Mouse (Mus musculus) left cerebral cortex, adult 2 months (tissue): Measurements from ENCODE around the gene Polr2a. TPM values are rescaled to one million over a fixed set of nuclear protein-coding genes. Genes with fewer than 3 reads are reported as not detected.

ENCODE experiments used
- DNase-seq, 2 experiments: peaks; one replicate each; pipeline ENCODE4 v3.0.0; 2021 to 2022; ENCODE audit warnings: low spot score in 2 of 2, mixed read lengths in 1 of 2; ENCODE audit errors: extremely low spot score in 1 of 2
- H3K27ac ChIP-seq: fragments of 200-600 bp; 2 replicates; pipeline ENCODE4 v1.8.1; 2022
- H3K4me3 ChIP-seq: fragments of 200-600 bp; 2 replicates; pipeline ENCODE4 v1.8.1; 2022
- CTCF ChIP-seq: fragments of 200-600 bp; IDR thresholded peaks from 2 replicates; pipeline ENCODE4 v1.8.1; 2022; ENCODE audit warnings: antibody characterized with exemption, mild to moderate bottlenecking, moderate library complexity
- intact Hi-C: fragments of 180-260 bp; cut with DNase I; formaldehyde crosslinking; loops from one replicate; pipeline ENCODE4 v1.15.1; 2025
- total RNA-seq, 2 experiments: library from RNA; stranded (reverse); gene quantifications; 2 replicates each; pipeline ENCODE4 v1.2.3; 2021

Gene Polr2a
- total RNA-seq, 2 experiments from 2014 or later, result 55.1 to 56.6 TPM

DNA sequence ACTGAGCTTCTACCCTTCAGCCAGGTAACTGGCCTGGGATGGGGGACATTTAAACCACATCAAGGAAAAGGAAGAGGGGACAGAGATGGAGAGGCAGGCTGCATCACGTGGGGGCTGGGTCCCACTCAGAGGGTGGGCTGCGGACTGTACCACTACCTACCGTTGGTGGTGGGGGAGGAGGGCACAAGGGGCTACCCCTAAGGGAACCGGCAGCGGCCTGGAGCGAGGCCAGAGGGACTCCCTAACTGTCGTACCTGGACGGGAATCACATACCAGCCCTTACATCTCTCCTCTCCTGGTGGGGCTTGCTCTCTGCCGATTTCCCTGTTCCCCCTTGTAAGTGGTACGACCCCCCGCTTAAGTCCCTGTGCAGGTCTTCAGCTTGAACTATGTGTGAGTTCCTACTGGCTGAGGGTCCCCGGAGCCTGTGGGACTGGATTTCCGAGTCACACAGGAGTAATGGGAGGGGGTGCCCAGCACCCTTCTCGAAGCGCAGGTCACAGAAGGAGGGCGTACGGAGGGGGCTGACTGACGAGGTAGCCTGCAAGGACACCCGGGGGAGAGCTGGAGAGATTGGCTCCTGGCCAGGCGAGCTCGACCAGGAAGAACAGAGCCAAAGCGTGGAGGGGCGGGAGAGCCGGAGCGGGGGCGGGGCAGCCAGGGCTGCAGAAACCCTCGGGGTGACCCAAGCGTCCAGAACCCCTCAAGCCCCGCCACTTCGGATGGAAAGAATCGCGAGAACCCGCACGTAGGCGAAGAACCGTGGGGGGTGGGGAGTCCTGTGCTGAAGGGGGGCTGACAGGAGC is 42.2 kb upstream of the Polr2a start:
- H3K27ac ChIP-seq, result peak overlapping the region; percentile 41

DNA sequence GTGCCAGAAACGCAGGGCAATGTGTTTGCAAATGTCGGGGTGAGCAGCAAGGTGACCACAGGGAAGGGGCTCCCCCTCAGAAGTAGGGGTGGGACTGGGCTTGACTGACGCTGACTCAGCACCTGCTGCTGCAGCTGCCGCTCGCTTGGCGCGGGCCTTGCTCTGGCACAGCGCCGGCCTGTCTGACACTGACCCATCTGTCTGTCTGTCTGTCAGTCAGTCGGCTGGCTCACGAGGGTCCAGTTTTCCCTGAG is 41.6 kb upstream of the Polr2a start:
- no peak for DNase-seq
- peak overlapping the region; percentile 52 for H3K4me3 ChIP-seq
- TF ChIP-seq CTCF, result no peak
- H3K27ac ChIP-seq, result no peak overlapping the region; the same call in 1 of the 2 replicates
- intact Hi-C loops, result loop anchor here (5.0 kb wide), 1 partner anchor 77 kb away; the partner anchor contains the start of gene Tmem95

More for the DNA sequence above, 42.2 kb upstream of the Polr2a start:
- TF ChIP-seq CTCF, result no peak
- peak overlapping the region; percentile 52 for H3K4me3 ChIP-seq
- intact Hi-C loops, result loop anchor here (5.0 kb wide), 1 partner anchor 77 kb away; the partner anchor contains the start of gene Tmem95
- no peak for DNase-seq

DNA sequence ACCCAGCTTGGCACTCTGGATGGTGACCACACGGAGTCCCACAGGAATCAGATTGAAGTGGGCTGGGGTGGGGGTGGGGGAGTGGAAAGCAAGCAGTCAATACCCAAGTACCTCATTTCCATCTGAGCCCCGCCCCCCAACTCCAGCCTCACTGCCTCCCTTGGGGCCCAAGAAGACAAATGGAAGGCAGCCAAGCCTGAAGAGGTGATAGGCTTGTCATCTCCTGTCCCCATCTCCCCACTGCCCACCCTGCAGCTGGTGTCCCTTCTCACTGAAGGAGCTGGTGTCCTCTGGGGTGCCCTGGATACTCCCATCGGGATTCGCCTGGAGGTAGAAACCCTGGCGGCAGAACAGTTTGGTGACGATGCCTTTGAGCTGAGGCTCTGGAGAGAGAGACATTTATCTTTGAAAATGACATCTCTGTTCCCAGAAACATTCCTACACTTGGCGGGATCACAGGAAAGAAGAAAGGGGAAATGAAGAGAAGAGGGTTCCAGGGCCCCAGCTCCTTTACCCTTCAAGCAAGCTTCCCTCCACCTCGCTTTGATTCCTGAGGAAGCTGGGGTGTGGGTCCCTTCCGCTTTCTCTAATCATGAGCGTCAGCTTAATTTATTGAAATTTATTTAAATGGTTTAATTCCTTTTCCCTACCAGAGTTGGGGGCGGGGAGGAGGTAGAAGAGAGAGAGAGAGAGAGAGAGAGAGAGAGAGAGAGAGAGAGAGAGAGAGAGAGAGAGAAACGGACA is 41.1 kb upstream of the Polr2a start:
- Histone ChIP-seq H3K4me3 (no peak overlapping the region), H3K27ac (no peak overlapping the region)
- no peak for DNase-seq
- TF ChIP-seq CTCF, result no peak
- intact Hi-C loops, result loop anchor here (5.0 kb wide), 1 partner anchor 78 kb away; the partner anchor contains the start of gene Tmem95

DNA sequence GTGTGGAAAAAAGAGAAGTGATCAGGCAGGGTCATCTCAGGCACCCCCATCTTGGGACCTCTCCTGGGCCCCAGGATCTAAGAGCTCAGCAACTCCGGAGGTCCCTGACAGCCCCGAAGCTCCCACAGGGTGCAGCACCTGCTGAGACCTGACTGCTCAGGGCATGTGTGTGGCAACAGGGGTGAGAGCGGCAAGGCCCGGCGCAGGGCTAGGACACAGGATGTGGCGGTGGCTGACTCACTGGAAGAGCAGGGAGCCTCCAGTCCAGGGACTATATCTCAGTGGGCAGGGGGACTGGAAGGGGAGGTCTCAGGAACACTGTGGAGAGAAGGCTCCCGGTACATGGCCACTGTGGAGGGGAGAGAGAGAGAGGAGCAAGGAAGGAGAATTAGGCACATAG is 39.5 kb upstream of the Polr2a start:
- intact Hi-C loops, result no loop called here
- no peak for DNase-seq
- no peak overlapping the region for H3K27ac ChIP-seq
- H3K4me3 ChIP-seq, result no peak overlapping the region
- TF ChIP-seq CTCF, result no peak

DNA sequence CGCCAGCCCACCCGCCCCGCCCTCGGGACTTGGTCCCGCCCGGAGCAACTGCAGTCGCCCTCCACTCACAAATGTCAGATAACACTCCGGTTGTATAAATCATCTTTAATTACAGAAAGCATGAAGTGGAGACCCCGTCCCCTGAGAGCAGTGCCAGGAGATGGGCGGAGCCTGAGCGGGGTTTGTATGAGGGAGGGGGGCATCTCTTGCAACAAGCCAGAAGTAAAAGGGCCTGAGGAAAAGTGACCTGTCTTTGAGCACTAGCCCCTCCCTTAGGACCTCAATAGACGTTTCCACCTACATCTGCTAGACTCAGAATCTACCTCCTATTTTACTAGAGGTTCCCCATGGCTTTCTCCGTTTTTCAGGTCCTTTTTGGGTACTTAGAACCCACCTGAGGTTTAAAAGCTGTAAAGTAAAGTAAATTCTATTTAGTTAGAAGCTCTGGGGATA is 37.6 kb upstream of the Polr2a start:
- no peak for TF ChIP-seq CTCF
- no peak overlapping the region; the same call in 1 of the 2 replicates for H3K27ac ChIP-seq
- no peak for DNase-seq
- intact Hi-C loops, result no loop called here
- peak overlapping the region; percentile 46 for H3K4me3 ChIP-seq

DNA sequence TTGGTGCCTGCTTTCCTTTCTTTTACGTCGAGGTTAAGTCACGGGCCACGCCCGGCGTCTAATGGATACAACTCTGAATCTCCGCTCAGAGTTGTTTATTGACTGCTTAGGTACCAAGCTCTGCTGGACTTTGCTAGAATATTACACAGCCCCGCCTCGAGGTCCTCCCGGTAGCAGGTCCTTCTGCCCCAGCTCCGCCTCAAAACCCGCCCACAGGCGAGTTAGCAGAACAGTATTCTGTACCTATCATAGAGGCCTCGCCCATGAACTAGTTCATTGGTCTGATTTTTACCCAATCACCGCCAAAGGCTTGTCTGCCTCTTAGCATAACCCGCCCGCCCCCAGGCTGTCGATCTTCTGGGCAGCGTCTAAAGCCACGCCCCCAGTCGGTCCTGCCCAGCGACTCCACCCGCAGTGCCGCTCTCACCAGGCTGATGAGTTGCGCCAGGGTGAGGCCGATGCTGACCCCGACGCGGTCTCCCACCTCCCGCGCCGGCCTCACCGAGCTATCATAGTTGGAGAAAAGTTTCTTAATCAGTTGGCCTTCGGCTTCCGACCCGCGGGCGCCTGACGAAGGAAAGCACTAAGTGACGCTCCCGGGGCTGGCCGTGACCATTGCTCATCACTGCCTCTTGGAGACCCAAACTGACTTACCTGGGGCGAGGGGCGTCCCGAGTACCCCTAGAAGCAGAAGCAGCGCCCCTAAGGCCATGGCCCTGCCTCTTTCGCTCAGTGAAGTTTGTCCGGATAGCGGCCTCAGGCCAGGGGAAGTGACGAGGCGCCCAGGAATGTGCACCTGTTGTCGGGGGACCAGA is 36.9 kb upstream of the Polr2a start, which contains the start of gene Chrnb1:
Gene Chrnb1 (minus strand): TSS at position 776 of the 815 bp plus-strand sequence.
- DNase-seq, result peak; percentile 79 to 88
- intact Hi-C loops, result no loop called here
- Histone ChIP-seq H3K27ac (peak within 1 kb of the TSS; percentile 64), H3K4me3 (peak within 1 kb of the TSS; percentile 46)
- TF ChIP-seq CTCF, result no peak; the same call in 1 of the 2 replicates

DNA sequence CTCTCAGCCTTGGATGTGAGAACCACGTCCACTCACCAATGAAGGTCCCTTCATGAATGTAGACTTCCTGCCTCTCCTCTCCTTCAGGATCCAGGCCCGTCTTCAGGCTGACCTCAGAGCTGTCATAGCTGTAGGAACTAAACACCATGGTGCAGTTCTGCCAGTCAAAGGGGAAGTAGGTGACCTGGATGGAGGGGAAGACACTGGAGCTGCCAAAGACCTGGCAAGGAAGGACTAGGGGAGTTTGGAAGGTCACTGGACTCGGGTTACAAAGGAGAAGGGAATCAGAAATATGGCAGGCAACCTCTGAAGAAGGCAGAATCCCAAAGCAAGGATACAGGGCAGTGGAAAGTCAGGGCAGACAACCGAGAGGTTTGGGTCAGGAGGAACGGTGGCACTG is 35.0 kb upstream of the Polr2a start:
- no peak for DNase-seq

DNA sequence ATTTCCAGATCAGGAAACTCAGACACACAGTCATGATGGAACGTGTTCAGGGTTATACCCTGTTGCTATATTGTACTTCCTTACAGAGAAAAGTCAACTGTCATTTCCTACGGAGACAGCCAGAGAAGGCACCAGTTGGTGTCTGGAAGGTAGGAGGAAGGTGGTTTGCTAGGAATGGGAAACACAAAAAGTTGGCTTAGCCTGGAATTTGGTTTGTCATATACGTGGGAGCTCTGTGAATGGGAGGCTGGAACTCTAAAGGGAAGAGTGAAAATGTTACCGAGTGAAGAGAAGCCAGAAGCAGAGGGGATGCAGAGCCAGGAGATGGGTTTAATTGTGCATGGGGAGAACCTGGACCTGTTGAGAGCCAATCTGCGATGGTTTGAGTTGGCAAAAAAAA is 33.0 kb upstream of the Polr2a start:
- H3K4me3 ChIP-seq, result no peak overlapping the region
- no peak overlapping the region for H3K27ac ChIP-seq
- no peak for DNase-seq
- TF ChIP-seq CTCF, result no peak
- intact Hi-C loops, result no loop called here

More for the DNA sequence above, 35.0 kb upstream of the Polr2a start:
- Histone ChIP-seq H3K4me3 (no peak overlapping the region), H3K27ac (no peak overlapping the region)
- no peak for TF ChIP-seq CTCF
- intact Hi-C loops, result no loop called here

DNA sequence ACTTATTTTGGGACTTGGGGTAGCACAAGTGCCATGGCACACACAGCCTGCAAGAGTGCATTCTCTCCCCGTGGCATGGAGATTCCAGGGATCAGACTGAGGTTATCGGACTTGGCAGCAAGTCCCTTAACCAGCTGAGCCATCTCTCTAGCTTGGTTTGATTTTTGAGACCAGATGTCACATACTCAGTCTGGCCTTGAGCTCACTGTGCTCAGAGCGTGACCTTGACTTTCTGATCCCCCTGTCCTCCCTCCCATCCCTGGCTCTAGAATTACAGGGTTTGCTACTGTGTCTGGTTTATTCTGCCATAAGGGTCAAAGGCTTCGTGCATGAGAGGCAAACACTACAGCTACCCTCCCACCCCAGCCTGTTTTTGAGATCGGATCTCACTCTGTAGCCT is 31.0 kb upstream of the Polr2a start:
- Histone ChIP-seq H3K4me3 (no peak overlapping the region), H3K27ac (no peak overlapping the region)
- no peak for DNase-seq
- TF ChIP-seq CTCF, result no peak
- intact Hi-C loops, result no loop called here

DNA sequence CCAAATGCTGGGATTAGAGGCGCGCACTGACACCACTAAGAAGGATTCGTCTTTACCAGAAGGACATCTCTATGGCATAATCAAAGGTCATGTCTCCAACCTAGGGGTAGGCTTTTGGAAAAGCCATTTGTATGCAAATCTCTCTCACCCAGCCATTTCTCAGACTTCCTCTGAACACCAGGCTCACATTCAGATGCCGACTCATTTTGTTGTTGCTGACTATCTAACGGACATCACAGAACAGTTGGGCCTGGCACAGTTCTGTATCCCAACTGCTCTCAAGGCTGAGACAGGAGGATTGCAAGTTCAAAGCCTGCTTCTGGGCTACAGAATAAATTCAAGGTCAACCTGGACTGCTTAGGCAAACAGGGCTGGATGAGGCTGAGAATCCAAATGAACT is 28.9 kb upstream of the Polr2a start:
- no peak for TF ChIP-seq CTCF
- Histone ChIP-seq H3K27ac (no peak overlapping the region), H3K4me3 (no peak overlapping the region)
- DNase-seq, result no peak
- intact Hi-C loops, result no loop called here

DNA sequence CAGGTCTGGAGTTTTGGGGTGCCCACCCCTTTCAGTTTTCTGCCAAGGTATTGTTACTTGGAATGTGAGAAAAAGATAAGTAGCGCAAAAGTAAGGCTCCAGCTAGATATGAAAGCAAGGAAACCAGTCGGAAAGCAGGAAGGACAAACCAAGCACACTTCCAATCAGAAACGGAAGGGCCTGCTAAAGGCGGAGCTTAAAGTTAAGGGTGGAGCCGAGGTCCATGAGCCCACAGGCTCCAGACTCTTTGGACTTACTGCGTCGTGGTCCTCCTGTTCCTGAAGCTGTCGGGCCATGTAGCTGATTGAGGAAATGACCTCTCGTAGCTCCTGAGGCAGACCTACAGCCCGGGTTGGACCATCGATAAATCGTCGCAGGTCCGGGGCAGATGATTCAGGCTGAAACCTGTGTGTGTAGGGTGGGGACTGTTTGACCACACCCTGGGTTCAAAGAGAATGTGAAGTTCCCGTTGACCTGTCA is 26.4 kb upstream of the Polr2a start:
- TF ChIP-seq CTCF, result no peak
- Histone ChIP-seq H3K27ac (no peak overlapping the region), H3K4me3 (no peak overlapping the region; the same call in 1 of the 2 replicates)
- DNase-seq, result no peak
- intact Hi-C loops, result no loop called here
